Mouse (Mus musculus): ENCODE data around the gene Ucma.

Gene Ucma

GRCm38 (mm10) chr2:5007107-5007506 is 31.2 kb downstream of the Ucma start:
- no peak for DNase-seq (ENCODE audit: low spot score)

GRCm38 (mm10) chr2:5011898-5012490 is 36.1 kb downstream of the Ucma start:
- peak; percentile 21 for DNase-seq (ENCODE audit: low spot score)

- DNase-seq (ENCODE audit: low spot score), result peak; percentile 94
Observed at GRCm38 (mm10) chr2:5012491-5013324, 36.8 kb downstream of the Ucma start, which contains the start of gene Mcm10. Mcm10 (minus strand) TSS chr2:5012791.

GRCm38 (mm10) chr2:5014616-5015015 is 38.7 kb downstream of the Ucma start:
- no peak for DNase-seq (ENCODE audit: low spot score)

- DNase-seq (ENCODE audit: low spot score), result no peak
Observed at GRCm38 (mm10) chr2:5015527-5015926, 39.6 kb downstream of the Ucma start.

GRCm38 (mm10) chr2:5016922-5017321 is 41.0 kb downstream of the Ucma start:
- DNase-seq (ENCODE audit: low spot score), result no peak

- DNase-seq (ENCODE audit: low spot score), result no peak
Observed at GRCm38 (mm10) chr2:5019708-5020107, 43.8 kb downstream of the Ucma start.

- no peak for DNase-seq (ENCODE audit: low spot score)
Observed at GRCm38 (mm10) chr2:5023275-5023674, 47.4 kb downstream of the Ucma start.

- DNase-seq (ENCODE audit: low spot score), result no peak
Observed at GRCm38 (mm10) chr2:5023699-5024399, 47.9 kb downstream of the Ucma start.

- DNase-seq (ENCODE audit: low spot score), result no peak
Observed at GRCm38 (mm10) chr2:5025162-5025733, 49.3 kb downstream of the Ucma start.

- DNase-seq (ENCODE audit: low spot score), result no peak
Observed at GRCm38 (mm10) chr2:5027057-5027456, 51.1 kb downstream of the Ucma start.

GRCm38 (mm10) chr2:5028047-5028446 is 52.1 kb downstream of the Ucma start:
- no peak for DNase-seq (ENCODE audit: low spot score)

GRCm38 (mm10) chr2:5029808-5030207 is 53.9 kb downstream of the Ucma start:
- DNase-seq (ENCODE audit: low spot score), result no peak

- DNase-seq (ENCODE audit: low spot score), result no peak
Observed at GRCm38 (mm10) chr2:5031215-5031614, 55.3 kb downstream of the Ucma start.

GRCm38 (mm10) chr2:5032665-5033064 is 56.7 kb downstream of the Ucma start:
- no peak for DNase-seq (ENCODE audit: low spot score)

GRCm38 (mm10) chr2:5033546-5034420 is 57.9 kb downstream of the Ucma start:
- DNase-seq (ENCODE audit: low spot score), result no peak

- DNase-seq (ENCODE audit: low spot score), result no peak
Observed at GRCm38 (mm10) chr2:5034801-5035200, 58.9 kb downstream of the Ucma start.

- no peak for DNase-seq (ENCODE audit: low spot score)
Observed at GRCm38 (mm10) chr2:5035241-5035640, 59.3 kb downstream of the Ucma start.
